Mouse (Mus musculus): ENCODE results near the gene Rnf167.

GRCm38 (mm10) chr11:70641241-70641640, 5.8 kb upstream of the Rnf167 start:
- no peak for TF ChIP-seq EP300 (IDR thresholded peaks at IDR 0.05)
- no peak for TF ChIP-seq CTCF (IDR thresholded peaks at IDR 0.05)

Data from lung, postnatal 0 days (tissue).